Mouse (Mus musculus) neural tube, embryonic 11.5 days (tissue): Measurements from ENCODE around the gene Ldb3. TPM values are rescaled to one million over a fixed set of nuclear protein-coding genes. Genes with fewer than 3 reads are reported as not detected.

Experiments used
- ATAC-seq: fragments of 200-750 bp; cut with Nextera tagmentation; 2 replicates; pipeline ENCODE4 v1.8.0; 2017; ENCODE audit warnings: moderate number of reproducible peaks, mild to moderate bottlenecking, moderate TSS enrichment, moderate library complexity; ENCODE audit not compliant: insufficient read depth, low FRiP score, low TSS enrichment
- DNase-seq: peaks from one replicate; pipeline ENCODE4 v3.0.0-alpha.2; 2015; ENCODE audit warnings: low spot score
- H3K27ac ChIP-seq: fragments of 300-500 bp; sonication (generic); 2 replicates; pipeline ENCODE4 v1.5.1; 2014; ENCODE audit warnings: low read depth, mild to moderate bottlenecking, low read length
- H3K27me3 ChIP-seq: fragments of 300-500 bp; sonication (generic); 2 replicates; pipeline ENCODE4 v1.6.1; 2014; ENCODE audit warnings: mild to moderate bottlenecking, low read length, mixed read lengths; ENCODE audit not compliant: control insufficient read depth, insufficient read depth
- H3K36me3 ChIP-seq: fragments of 300-500 bp; sonication (generic); 2 replicates; pipeline ENCODE4 v1.6.1; 2014; ENCODE audit warnings: mild to moderate bottlenecking, low read length, moderate library complexity, mixed read lengths; ENCODE audit not compliant: control insufficient read depth, insufficient read depth
- H3K4me1 ChIP-seq: fragments of 300-500 bp; sonication (generic); 2 replicates; pipeline ENCODE4 v1.6.1; 2014; ENCODE audit warnings: low read length, mixed read lengths; ENCODE audit not compliant: control insufficient read depth, insufficient read depth
- H3K4me2 ChIP-seq: fragments of 300-500 bp; sonication (generic); 2 replicates; pipeline ENCODE4 v1.6.1; 2014; ENCODE audit warnings: low read depth, mild to moderate bottlenecking, moderate library complexity
- H3K4me3 ChIP-seq: fragments of 300-500 bp; sonication (generic); 2 replicates; pipeline ENCODE4 v1.5.1; 2014; ENCODE audit warnings: low read depth, low read length
- H3K9ac ChIP-seq: fragments of 300-500 bp; sonication (generic); 2 replicates; pipeline ENCODE4 v1.6.1; 2014; ENCODE audit warnings: mild to moderate bottlenecking, low read length
- H3K9me3 ChIP-seq: fragments of 300-500 bp; sonication (generic); 2 replicates; pipeline ENCODE4 v1.6.1; 2016; ENCODE audit warnings: low read length; ENCODE audit not compliant: control insufficient read depth
- WGBS: fragments of 180-500 bp; shearing (Covaris S2); extraction: QIAGEN DNeasy Blood & Tissue Kit; methylation state at CpG from one replicate; pipeline ENCODE4 v1.1.7; 2014; 5-methylcytosine and 5-hydroxymethylcytosine counted together
- polyA plus RNA-seq: library from polyadenylated mRNA; unstranded; fragments of >200 nt; fragmentation: Nextera tagmentation; extraction: Ambion mirVana; gene quantifications from 2 replicates; pipeline ENCODE4 v1.2.1, GENCODE M21; 2014

Gene Ldb3
- polyA plus RNA-seq, 1 experiment from 2014 or later = 2.4 TPM

- Histone ChIP-seq H3K4me2 (no peak overlapping the region), H3K9ac (no peak overlapping the region), H3K9me3 (no peaks in the 10 kb centered on the region), H3K4me3 (no peak overlapping the region), H3K4me1 (no peaks in the 10 kb centered on the region), H3K36me3 (no peaks in the 10 kb centered on the region), H3K27ac (no peak overlapping the region), H3K27me3 (no peaks in the 10 kb centered on the region)
- ATAC-seq = no peak
- WGBS = 91% methylated on average over 2 of the region's 2 CpGs
- no peak for DNase-seq
Observed at GRCm38 (mm10) chr14:34492688-34493087, 95.8 kb downstream of the Ldb3 start.

DNA sequence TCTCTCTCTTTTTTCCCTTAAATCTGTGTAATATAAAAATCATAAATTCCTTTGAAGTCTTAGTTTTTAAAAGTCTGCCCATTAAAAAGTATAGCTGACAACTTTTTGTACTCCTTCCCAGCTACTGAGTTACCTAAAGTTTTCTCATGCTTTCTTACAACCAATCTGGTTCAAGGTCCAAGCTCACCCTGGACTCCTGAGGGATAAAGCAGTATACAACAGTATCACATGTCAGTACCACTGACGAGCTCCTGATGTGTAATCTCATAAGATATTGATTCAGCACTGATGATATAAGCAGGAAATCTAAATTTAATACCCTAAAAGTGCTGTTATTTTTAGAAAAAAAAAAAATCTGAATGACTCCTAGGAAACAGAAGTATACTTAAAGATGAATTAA, 97.5 kb downstream of the Ldb3 start:
- Histone ChIP-seq H3K36me3 (no peaks in the 10 kb centered on the region), H3K4me2 (no peak overlapping the region), H3K27me3 (no peaks in the 10 kb centered on the region), H3K4me3 (no peak overlapping the region), H3K9me3 (no peaks in the 10 kb centered on the region), H3K4me1 (no peaks in the 10 kb centered on the region), H3K27ac (no peak overlapping the region), H3K9ac (no peak overlapping the region)
- no peak for DNase-seq
- ATAC-seq = no peak
- 75% methylated on average over 1 of the region's 1 CpGs for WGBS

DNA sequence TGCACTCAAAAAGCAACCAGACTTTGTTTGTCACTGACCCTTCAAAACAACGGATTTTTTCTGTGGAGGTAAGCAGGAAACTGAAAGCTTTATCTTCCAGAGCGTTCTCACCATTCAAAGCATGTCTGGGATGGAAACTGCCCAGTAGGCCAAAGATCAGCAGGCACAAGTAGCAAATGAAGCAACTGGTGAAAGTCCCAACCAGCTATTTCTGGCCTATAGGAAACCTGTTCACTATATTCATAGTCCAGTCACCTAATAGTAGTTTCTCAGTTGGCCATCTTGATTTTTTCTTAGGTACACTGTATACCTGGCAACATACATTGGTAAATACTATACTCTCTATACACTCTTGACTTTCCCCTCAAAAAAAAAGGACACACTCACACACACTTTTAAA, 98.6 kb downstream of the Ldb3 start:
- Histone ChIP-seq H3K4me2 (no peak overlapping the region), H3K4me1 (no peaks in the 10 kb centered on the region), H3K4me3 (no peak overlapping the region), H3K36me3 (no peaks in the 10 kb centered on the region), H3K27ac (no peak overlapping the region), H3K27me3 (no peaks in the 10 kb centered on the region), H3K9ac (no peak overlapping the region), H3K9me3 (no peaks in the 10 kb centered on the region)
- ATAC-seq (no peak), DNase-seq (no peak)
- WGBS = 86% methylated on average over 2 of the region's 2 CpGs

DNA sequence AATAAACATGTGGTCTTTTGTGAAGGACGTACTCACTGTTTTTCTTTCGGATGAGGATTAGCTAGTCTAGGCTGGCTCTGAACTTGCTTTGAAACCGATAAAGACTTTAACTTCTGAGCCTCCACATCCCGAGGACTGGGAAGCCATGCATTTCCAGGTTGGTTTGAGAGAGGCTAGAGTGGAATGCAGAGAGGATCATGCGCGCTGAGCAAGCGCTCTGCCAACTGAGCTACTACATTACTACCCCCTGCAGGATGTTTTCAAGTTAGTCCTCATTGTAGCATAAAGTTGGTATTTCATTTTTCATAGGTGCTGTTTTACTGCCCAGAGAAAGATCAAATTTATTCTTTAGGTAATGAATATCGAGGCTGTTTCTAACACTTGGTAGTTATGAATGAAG, 102.3 kb downstream of the Ldb3 start:
- H3K4me2 ChIP-seq = no peak overlapping the region
- no peak overlapping the region for H3K4me3 ChIP-seq
- H3K36me3 ChIP-seq = no peaks in the 10 kb centered on the region
- ATAC-seq (no peak), DNase-seq (no peak)
- WGBS = 77% methylated on average over 8 of the region's 8 CpGs
- no peak overlapping the region for H3K27ac ChIP-seq
- no peaks in the 10 kb centered on the region for H3K9me3 ChIP-seq
- peaks cover 3% of the 10 kb centered on the region; the same call in 1 of the 2 replicates for H3K4me1 ChIP-seq
- H3K27me3 ChIP-seq = no peaks in the 10 kb centered on the region
- no peak overlapping the region for H3K9ac ChIP-seq

DNA sequence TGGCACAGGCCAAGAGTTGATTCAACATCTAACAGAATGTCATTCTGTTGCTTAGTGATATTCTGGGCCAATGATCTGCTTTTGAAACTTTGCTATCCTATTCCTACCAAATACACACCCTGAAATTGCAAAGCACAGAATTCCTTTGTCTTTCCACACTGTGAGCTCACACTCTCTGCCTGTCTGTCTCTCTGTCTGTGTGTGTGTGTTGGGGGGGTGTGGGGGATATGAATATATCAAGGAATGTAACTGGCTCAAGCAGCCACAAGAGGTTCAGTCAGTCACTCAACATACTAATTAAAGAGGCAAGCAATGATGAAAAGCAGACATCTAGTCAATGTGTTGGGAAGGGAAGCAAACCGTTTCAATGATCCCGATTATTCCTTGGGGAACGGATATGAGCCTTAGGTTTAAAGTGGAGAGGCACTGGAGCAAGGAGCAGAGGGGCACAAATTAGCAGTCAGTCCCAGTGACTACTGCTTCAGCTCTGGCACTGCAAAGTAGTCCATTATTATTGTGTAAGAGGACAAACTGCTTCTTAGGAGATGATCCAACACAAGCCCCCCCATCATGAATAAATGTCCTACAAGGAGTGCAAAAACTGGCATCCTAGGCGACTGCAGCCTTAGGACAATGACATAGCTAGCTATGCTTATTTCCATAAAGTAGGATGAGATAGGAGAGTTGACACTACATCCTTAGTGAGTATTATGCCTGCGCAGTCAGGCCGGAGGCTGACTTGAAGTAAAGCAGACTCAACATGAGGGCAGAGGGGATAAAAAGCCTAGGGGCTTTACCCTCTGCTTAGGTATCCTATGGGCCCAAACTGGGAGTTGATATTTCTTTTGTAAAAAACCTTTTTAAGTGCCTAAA, 104.8 kb downstream of the Ldb3 start:
- ATAC-seq (no peak), DNase-seq (no peak)
- Histone ChIP-seq H3K9ac (no peak overlapping the region), H3K4me2 (no peak overlapping the region), H3K4me3 (no peak overlapping the region), H3K27ac (no peak overlapping the region), H3K9me3 (no peaks in the 10 kb centered on the region), H3K36me3 (no peaks in the 10 kb centered on the region), H3K4me1 (peaks cover 3% of the 10 kb centered on the region; the same call in 1 of the 2 replicates), H3K27me3 (no peaks in the 10 kb centered on the region)
- 76% methylated on average over 6 of the region's 6 CpGs for WGBS

Other genes with a start within 250 kb of the Ldb3 start
- gene Fam25c, start 233.2 kb downstream of the Ldb3 start, polyA plus RNA-seq = not detected in 2 replicates
- 269 and 295 TPM in 2 replicates for gene Sncg, start 213.9 kb downstream of the Ldb3 start, polyA plus RNA-seq
- 7.3 and 8.3 TPM in 2 replicates for gene Mmrn2, start 213.2 kb downstream of the Ldb3 start, polyA plus RNA-seq
- gene Bmpr1a, start 85.3 kb downstream of the Ldb3 start, polyA plus RNA-seq = 51.4 and 54.9 TPM in 2 replicates
- gene 9230112D13Rik, start 65.9 kb downstream of the Ldb3 start, polyA plus RNA-seq = not detected in 2 replicates
- not detected in 2 replicates for gene Opn4, start 11.5 kb upstream of the Ldb3 start, polyA plus RNA-seq
- gene Wapl, start 85.2 kb upstream of the Ldb3 start, polyA plus RNA-seq = 30.8 and 31.5 TPM in 2 replicates
- gene Grid1, start 231.4 kb upstream of the Ldb3 start, polyA plus RNA-seq = 0.91 and 1.7 TPM in 2 replicates